Mouse (Mus musculus): ENCODE data around the gene Ankrd44. TPM values are rescaled to one million over a fixed set of nuclear protein-coding genes. Genes with fewer than 3 reads are reported as not detected.

Ankrd44 gene
- polyA plus RNA-seq, 1 experiment: 3.7 TPM

- H3K4me3 ChIP-seq (ENCODE audit: low read depth, low read length): no peak overlapping the region
- no peaks in the 10 kb centered on the region for H3K36me3 ChIP-seq (ENCODE audit: control insufficient read depth, insufficient read depth, low read length)
- TF ChIP-seq CTCF (IDR thresholded peaks at IDR 0.05; ENCODE audit: extremely low read depth, insufficient read length, insufficient replicate concordance, low read depth, low read length) (no peak), POLR2A (IDR thresholded peaks at IDR 0.05; ENCODE audit: low read depth, low read length) (no peak)
These were observed 22.0 kb downstream of the Ankrd44 start for GRCm38 (mm10) chr1:54904165-54904564.

GRCm38 (mm10) chr1:54902689-54903246 lies 23.4 kb downstream of the Ankrd44 start:
- H3K27me3 ChIP-seq (ENCODE audit: control insufficient read depth, insufficient read depth, low read length): no peaks in the 10 kb centered on the region
- H3K27ac ChIP-seq (ENCODE audit: insufficient read depth, low read depth, low read length): no peak overlapping the region
- no peak overlapping the region for H3K4me3 ChIP-seq (ENCODE audit: low read depth, low read length)
- H3K4me1 ChIP-seq (ENCODE audit: control insufficient read depth, insufficient read depth, insufficient read length, low read length): peaks cover 17% of the 10 kb centered on the region
- no peak for TF ChIP-seq POLR2A (IDR thresholded peaks at IDR 0.05; ENCODE audit: low read depth, low read length)
- no peak for TF ChIP-seq CTCF (IDR thresholded peaks at IDR 0.05; ENCODE audit: extremely low read depth, insufficient read length, insufficient replicate concordance, low read depth, low read length)
- no peaks in the 10 kb centered on the region for H3K36me3 ChIP-seq (ENCODE audit: control insufficient read depth, insufficient read depth, low read length)
- WGBS: 94% methylated on average over 12 of the region's 12 CpGs

More at GRCm38 (mm10) chr1:54904165-54904564, 22.0 kb downstream of the Ankrd44 start:
- Histone ChIP-seq H3K27me3 (ENCODE audit: control insufficient read depth, insufficient read depth, low read length) (no peaks in the 10 kb centered on the region), H3K27ac (ENCODE audit: insufficient read depth, low read depth, low read length) (no peak overlapping the region), H3K4me1 (ENCODE audit: control insufficient read depth, insufficient read depth, insufficient read length, low read length) (peaks cover 12% of the 10 kb centered on the region)
- 84% methylated on average over 2 of the region's 2 CpGs for WGBS

GRCm38 (mm10) chr1:54901084-54901483 lies 25.1 kb downstream of the Ankrd44 start:
- 35% methylated on average over 1 of the region's 1 CpGs for WGBS
- Histone ChIP-seq H3K27ac (ENCODE audit: insufficient read depth, low read depth, low read length) (no peak overlapping the region), H3K4me3 (ENCODE audit: low read depth, low read length) (no peak overlapping the region), H3K36me3 (ENCODE audit: control insufficient read depth, insufficient read depth, low read length) (no peaks in the 10 kb centered on the region), H3K27me3 (ENCODE audit: control insufficient read depth, insufficient read depth, low read length) (no peaks in the 10 kb centered on the region), H3K4me1 (ENCODE audit: control insufficient read depth, insufficient read depth, insufficient read length, low read length) (peaks cover 19% of the 10 kb centered on the region)
- TF ChIP-seq POLR2A (IDR thresholded peaks at IDR 0.05; ENCODE audit: low read depth, low read length) (no peak), CTCF (IDR thresholded peaks at IDR 0.05; ENCODE audit: extremely low read depth, insufficient read length, insufficient replicate concordance, low read depth, low read length) (no peak)

- TF ChIP-seq CTCF (IDR thresholded peaks at IDR 0.05; ENCODE audit: extremely low read depth, insufficient read length, insufficient replicate concordance, low read depth, low read length): no peak
- TF ChIP-seq POLR2A (IDR thresholded peaks at IDR 0.05; ENCODE audit: low read depth, low read length): no peak
- 34% methylated on average over 6 of the region's 6 CpGs for WGBS
- Histone ChIP-seq H3K36me3 (ENCODE audit: control insufficient read depth, insufficient read depth, low read length) (no peaks in the 10 kb centered on the region), H3K27ac (ENCODE audit: insufficient read depth, low read depth, low read length) (no peak overlapping the region), H3K4me3 (ENCODE audit: low read depth, low read length) (no peak overlapping the region), H3K27me3 (ENCODE audit: control insufficient read depth, insufficient read depth, low read length) (no peaks in the 10 kb centered on the region), H3K4me1 (ENCODE audit: control insufficient read depth, insufficient read depth, insufficient read length, low read length) (peaks cover 16% of the 10 kb centered on the region)
These were observed 26.9 kb downstream of the Ankrd44 start for GRCm38 (mm10) chr1:54899247-54899646.

GRCm38 (mm10) chr1:54898656-54899084 lies 27.5 kb downstream of the Ankrd44 start:
- WGBS: 9% methylated on average over 5 of the region's 5 CpGs
- Histone ChIP-seq H3K4me1 (ENCODE audit: control insufficient read depth, insufficient read depth, insufficient read length, low read length) (peaks cover 16% of the 10 kb centered on the region), H3K27me3 (ENCODE audit: control insufficient read depth, insufficient read depth, low read length) (no peaks in the 10 kb centered on the region), H3K36me3 (ENCODE audit: control insufficient read depth, insufficient read depth, low read length) (no peaks in the 10 kb centered on the region), H3K4me3 (ENCODE audit: low read depth, low read length) (no peak overlapping the region), H3K27ac (ENCODE audit: insufficient read depth, low read depth, low read length) (no peak overlapping the region)
- TF ChIP-seq POLR2A (IDR thresholded peaks at IDR 0.05; ENCODE audit: low read depth, low read length): no peak
- no peak for TF ChIP-seq CTCF (IDR thresholded peaks at IDR 0.05; ENCODE audit: extremely low read depth, insufficient read length, insufficient replicate concordance, low read depth, low read length)

GRCm38 (mm10) chr1:54897726-54898125 lies 28.5 kb downstream of the Ankrd44 start:
- no peak overlapping the region for H3K4me3 ChIP-seq (ENCODE audit: low read depth, low read length)
- no peaks in the 10 kb centered on the region for H3K36me3 ChIP-seq (ENCODE audit: control insufficient read depth, insufficient read depth, low read length)
- no peak for TF ChIP-seq CTCF (IDR thresholded peaks at IDR 0.05; ENCODE audit: extremely low read depth, insufficient read length, insufficient replicate concordance, low read depth, low read length)
- no peak for TF ChIP-seq POLR2A (IDR thresholded peaks at IDR 0.05; ENCODE audit: low read depth, low read length)
- no peaks in the 10 kb centered on the region for H3K27me3 ChIP-seq (ENCODE audit: control insufficient read depth, insufficient read depth, low read length)
- peaks cover 16% of the 10 kb centered on the region for H3K4me1 ChIP-seq (ENCODE audit: control insufficient read depth, insufficient read depth, insufficient read length, low read length)
- 65% methylated on average over 2 of the region's 2 CpGs for WGBS
- H3K27ac ChIP-seq (ENCODE audit: insufficient read depth, low read depth, low read length): no peak overlapping the region

- whole genome bisulfite sequencing: 51% methylated on average over 12 of the region's 12 CpGs
- no peak overlapping the region for H3K4me3 ChIP-seq (ENCODE audit: low read depth, low read length)
- no peaks in the 10 kb centered on the region for H3K36me3 ChIP-seq (ENCODE audit: control insufficient read depth, insufficient read depth, low read length)
- H3K4me1 ChIP-seq (ENCODE audit: control insufficient read depth, insufficient read depth, insufficient read length, low read length): peaks cover 13% of the 10 kb centered on the region
- no peak overlapping the region for H3K27ac ChIP-seq (ENCODE audit: insufficient read depth, low read depth, low read length)
- TF ChIP-seq CTCF (IDR thresholded peaks at IDR 0.05; ENCODE audit: extremely low read depth, insufficient read length, insufficient replicate concordance, low read depth, low read length): no peak
- TF ChIP-seq POLR2A (IDR thresholded peaks at IDR 0.05; ENCODE audit: low read depth, low read length): no peak
- no peaks in the 10 kb centered on the region for H3K27me3 ChIP-seq (ENCODE audit: control insufficient read depth, insufficient read depth, low read length)
These were observed 29.8 kb downstream of the Ankrd44 start for GRCm38 (mm10) chr1:54896109-54897085.

All from small intestine, adult 2 months (tissue).